Mouse (Mus musculus) limb, embryonic 10.5 days (tissue): ENCODE measurements around the gene Nop14. TPM values are rescaled to one million over a fixed set of nuclear protein-coding genes. Genes with fewer than 3 reads are reported as not detected.
"Not testable (repeated sequence)": the region's sequence is repeated elsewhere in the genome, so short reads cannot be mapped to it uniquely, and the experiment has no call there.

Experiments
- DNase-seq: peaks from one replicate; pipeline ENCODE4 v3.0.0-alpha.2; 2017; ENCODE audit warnings: low spot score
- H3K27ac ChIP-seq: fragments of 300-500 bp; sonication (generic); 2 replicates; pipeline ENCODE4 v1.5.1; 2016; ENCODE audit warnings: mild to moderate bottlenecking
- H3K27me3 ChIP-seq: fragments of 300-500 bp; sonication (generic); 2 replicates; pipeline ENCODE4 v1.6.1; 2016; ENCODE audit warnings: low read depth, mild to moderate bottlenecking; ENCODE audit not compliant: poor library complexity, severe bottlenecking
- H3K36me3 ChIP-seq: fragments of 300-500 bp; sonication (generic); 2 replicates; pipeline ENCODE4 v1.6.1; 2016; ENCODE audit warnings: mild to moderate bottlenecking, moderate library complexity
- H3K4me1 ChIP-seq: fragments of 300-500 bp; sonication (generic); 2 replicates; pipeline ENCODE4 v1.6.1; 2016
- H3K4me3 ChIP-seq: fragments of 300-500 bp; sonication (generic); 2 replicates; pipeline ENCODE4 v1.5.1; 2016; ENCODE audit warnings: mild to moderate bottlenecking, moderate library complexity
- H3K9me3 ChIP-seq: fragments of 300-500 bp; sonication (generic); replicated peaks from 2 replicates; pipeline ENCODE4 v1.6.1; 2016; ENCODE audit warnings: mild to moderate bottlenecking
- WGBS: fragments of 180-500 bp; shearing (Covaris S2); methylation state at CpG from one replicate; pipeline ENCODE4 v1.1.7; 2016; 5-methylcytosine and 5-hydroxymethylcytosine counted together
- polyA plus RNA-seq: library from polyadenylated mRNA; unstranded; fragments of >200 nt; fragmentation: Nextera tagmentation; extraction: Ambion mirVana; gene quantifications from 2 replicates; pipeline ENCODE4 v1.2.1, GENCODE M21; 2016

The Nop14 gene
- polyA plus RNA-seq, 1 experiment from 2014 or later = 29.1 TPM

DNA sequence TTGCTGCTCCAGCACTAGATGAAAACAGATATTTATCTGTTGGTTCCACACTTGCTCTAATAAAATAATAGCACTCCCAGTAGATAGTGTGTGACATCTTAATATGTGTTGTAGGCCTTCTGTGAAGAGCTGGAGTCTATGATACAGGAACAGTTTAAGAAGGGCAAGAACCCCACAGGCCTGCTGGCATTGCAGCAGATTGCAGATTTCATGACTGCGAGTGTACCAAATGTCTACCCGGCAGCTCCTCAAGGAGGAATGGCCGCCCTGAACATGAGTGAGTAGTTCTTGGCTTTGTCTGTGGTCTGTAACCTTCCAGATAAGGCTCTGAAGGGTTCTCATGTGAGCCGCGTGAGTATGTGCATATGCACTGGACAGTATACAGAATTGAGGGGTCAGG is 55.4 kb downstream of the Nop14 start:
- WGBS = 96% methylated on average over 5 of the region's 5 CpGs
- no peak for DNase-seq
- Histone ChIP-seq H3K27me3 (no peaks in the 10 kb centered on the region), H3K27ac (no peak overlapping the region), H3K36me3 (peaks cover 70% of the 10 kb centered on the region), H3K4me3 (no peak overlapping the region), H3K9me3 (no peaks in the 10 kb centered on the region), H3K4me1 (no peaks in the 10 kb centered on the region)

DNA sequence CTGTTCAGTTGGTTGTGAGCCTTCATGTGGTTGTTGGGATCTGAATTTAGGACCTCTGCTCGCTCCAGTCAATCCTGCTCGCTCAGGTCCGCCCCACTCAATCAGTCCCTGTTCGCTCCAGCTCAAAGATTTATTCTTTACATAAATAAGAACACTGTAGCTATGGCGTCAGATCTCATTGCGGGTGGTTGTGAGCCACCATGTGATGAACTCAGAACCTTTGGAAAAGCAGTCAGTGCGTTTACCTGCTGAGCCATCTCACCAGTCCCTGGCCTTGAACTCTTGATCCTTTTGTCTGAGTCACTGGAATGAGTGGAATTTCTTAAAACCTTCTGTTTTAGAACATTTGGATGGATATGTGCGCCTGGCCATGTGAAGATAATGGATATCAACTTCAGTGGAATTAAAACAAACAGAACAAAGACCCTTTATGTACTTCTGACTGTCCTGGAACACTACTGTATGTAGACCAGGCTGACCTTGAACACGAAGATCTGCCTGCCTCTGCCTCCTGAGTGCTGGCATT is 66.7 kb downstream of the Nop14 start:
- Histone ChIP-seq H3K27ac (no peak overlapping the region), H3K4me1 (peaks cover 9% of the 10 kb centered on the region), H3K4me3 (no peak overlapping the region), H3K27me3 (no peaks in the 10 kb centered on the region), H3K36me3 (peaks cover 19% of the 10 kb centered on the region), H3K9me3 (no peaks in the 10 kb centered on the region)
- 96% methylated on average over 9 of the region's 9 CpGs for WGBS
- DNase-seq = no peak

DNA sequence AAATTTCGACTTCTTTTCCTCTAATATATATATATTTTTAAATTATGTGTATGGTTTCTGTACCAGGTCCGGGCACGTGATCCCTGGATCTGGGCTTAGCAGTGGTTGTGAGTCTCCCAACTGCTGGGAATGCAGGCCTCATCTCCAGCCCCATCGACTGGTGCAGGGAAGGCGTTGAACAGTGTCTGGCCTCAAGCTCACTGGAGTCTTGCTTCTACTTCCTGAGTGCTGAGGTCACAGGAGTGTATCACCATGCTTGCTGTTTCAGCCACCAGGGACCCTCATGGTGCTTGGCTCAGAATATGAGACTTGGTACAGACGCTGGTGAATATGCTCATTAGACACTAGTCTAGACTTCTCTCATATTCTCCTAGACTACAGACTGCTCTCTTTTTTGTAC is 67.3 kb downstream of the Nop14 start:
- WGBS = 94% methylated on average over 6 of the region's 6 CpGs
- Histone ChIP-seq H3K27me3 (no peaks in the 10 kb centered on the region), H3K4me1 (peaks cover 9% of the 10 kb centered on the region), H3K36me3 (peaks cover 13% of the 10 kb centered on the region), H3K27ac (no peak overlapping the region), H3K4me3 (no peak overlapping the region), H3K9me3 (no peaks in the 10 kb centered on the region)
- no peak for DNase-seq

GRCm38 (mm10) chr5:34592224-34592623 is 67.7 kb downstream of the Nop14 start:
- DNase-seq, H3K27me3 ChIP-seq, H3K4me1 ChIP-seq, H3K27ac ChIP-seq, H3K9me3 ChIP-seq, H3K4me3 ChIP-seq: not testable (repeated sequence)
- peaks cover 10% of the 10 kb centered on the region for H3K36me3 ChIP-seq
- WGBS = 86% methylated on average over 5 of the region's 5 CpGs

GRCm38 (mm10) chr5:34591388-34592004 is 68.5 kb downstream of the Nop14 start:
- H3K4me3 ChIP-seq = no peak overlapping the region
- 87% methylated on average over 5 of the region's 5 CpGs for WGBS
- no peaks in the 10 kb centered on the region for H3K9me3 ChIP-seq
- H3K27ac ChIP-seq = no peak overlapping the region
- no peaks in the 10 kb centered on the region for H3K27me3 ChIP-seq
- DNase-seq = no peak
- H3K4me1 ChIP-seq = peaks cover 9% of the 10 kb centered on the region
- H3K36me3 ChIP-seq = peaks cover 10% of the 10 kb centered on the region

GRCm38 (mm10) chr5:34590702-34591101 is 69.2 kb downstream of the Nop14 start:
- WGBS = 82% methylated on average over 4 of the region's 4 CpGs
- DNase-seq = no peak
- no peaks in the 10 kb centered on the region for H3K9me3 ChIP-seq
- no peak overlapping the region for H3K4me3 ChIP-seq
- no peaks in the 10 kb centered on the region for H3K27me3 ChIP-seq
- H3K27ac ChIP-seq = no peak overlapping the region
- peaks cover 10% of the 10 kb centered on the region for H3K36me3 ChIP-seq
- peaks cover 9% of the 10 kb centered on the region for H3K4me1 ChIP-seq

DNA sequence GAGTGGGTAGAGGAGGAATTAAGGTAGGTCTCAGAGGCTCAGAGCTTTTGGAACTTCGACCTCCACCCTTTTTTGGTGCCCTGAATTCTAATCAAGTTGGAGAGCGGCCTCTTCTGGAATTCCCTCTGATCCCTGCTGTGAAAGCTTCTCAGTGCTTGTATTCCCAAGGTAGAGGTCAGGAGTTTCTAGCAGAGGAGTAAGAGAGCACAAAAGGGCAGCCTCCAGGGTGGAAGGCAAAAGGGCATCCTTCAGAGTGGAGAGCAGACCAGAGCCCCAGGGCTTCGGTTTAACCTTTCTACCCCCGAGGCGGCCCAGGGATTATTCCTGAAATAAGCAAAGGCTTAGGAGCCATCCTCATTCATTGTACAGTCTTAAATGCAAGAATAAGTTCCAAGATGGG is 69.9 kb downstream of the Nop14 start:
- no peaks in the 10 kb centered on the region for H3K9me3 ChIP-seq
- DNase-seq = no peak
- H3K4me1 ChIP-seq = peaks cover 9% of the 10 kb centered on the region
- no peak overlapping the region for H3K4me3 ChIP-seq
- peaks cover 10% of the 10 kb centered on the region for H3K36me3 ChIP-seq
- 24% methylated on average over 5 of the region's 5 CpGs for WGBS
- H3K27me3 ChIP-seq = no peaks in the 10 kb centered on the region
- no peak overlapping the region for H3K27ac ChIP-seq

Other genes starting within 250 kb of the Nop14 start
- gene Tnip2, start 146.2 kb downstream of the Nop14 start, polyA plus RNA-seq = 3.8 and 6.0 TPM in 2 replicates
- gene Sh3bp2, start 134.3 kb downstream of the Nop14 start, polyA plus RNA-seq = 9.9 and 17.1 TPM in 2 replicates
- gene Add1, start 86.5 kb downstream of the Nop14 start, polyA plus RNA-seq = 134 and 166 TPM in 2 replicates
- gene Mfsd10, start 22.9 kb downstream of the Nop14 start, polyA plus RNA-seq = 105 and 111 TPM in 2 replicates
- gene Grk4, start 231 bp upstream of the Nop14 start, polyA plus RNA-seq = 0.73 and 1.3 TPM in 2 replicates
- gene Htt, start 101.6 kb upstream of the Nop14 start, polyA plus RNA-seq = 15.1 and 17.1 TPM in 2 replicates
- 0.25 and 0.46 TPM in 2 replicates for gene Msantd1, start 247.9 kb upstream of the Nop14 start, polyA plus RNA-seq